Mouse (Mus musculus): ENCODE data around the gene Katnb1.

- TF ChIP-seq CTCF (IDR thresholded peaks at IDR 0.05; ENCODE audit: control insufficient read depth, insufficient read depth, insufficient replicate concordance, low read depth, low read length): no peak
- no peak for TF ChIP-seq POLR2A (IDR thresholded peaks at IDR 0.05; ENCODE audit: control insufficient read depth, low read depth, low read length)
These were observed 26.3 kb downstream of the Katnb1 start for GRCm38 (mm10) chr8:95107306-95107705.

Data from testis, adult 2 months (tissue).